Mouse (Mus musculus) telencephalon, adult 2 months (tissue): ENCODE data around the gene Gm20388.

Experiments used
- DNase-seq: peaks from one replicate; pipeline ENCODE4 v3.0.0-alpha.2; 2011; ENCODE audit warnings: low read depth, low spot score

The Gm20388 gene

DNA sequence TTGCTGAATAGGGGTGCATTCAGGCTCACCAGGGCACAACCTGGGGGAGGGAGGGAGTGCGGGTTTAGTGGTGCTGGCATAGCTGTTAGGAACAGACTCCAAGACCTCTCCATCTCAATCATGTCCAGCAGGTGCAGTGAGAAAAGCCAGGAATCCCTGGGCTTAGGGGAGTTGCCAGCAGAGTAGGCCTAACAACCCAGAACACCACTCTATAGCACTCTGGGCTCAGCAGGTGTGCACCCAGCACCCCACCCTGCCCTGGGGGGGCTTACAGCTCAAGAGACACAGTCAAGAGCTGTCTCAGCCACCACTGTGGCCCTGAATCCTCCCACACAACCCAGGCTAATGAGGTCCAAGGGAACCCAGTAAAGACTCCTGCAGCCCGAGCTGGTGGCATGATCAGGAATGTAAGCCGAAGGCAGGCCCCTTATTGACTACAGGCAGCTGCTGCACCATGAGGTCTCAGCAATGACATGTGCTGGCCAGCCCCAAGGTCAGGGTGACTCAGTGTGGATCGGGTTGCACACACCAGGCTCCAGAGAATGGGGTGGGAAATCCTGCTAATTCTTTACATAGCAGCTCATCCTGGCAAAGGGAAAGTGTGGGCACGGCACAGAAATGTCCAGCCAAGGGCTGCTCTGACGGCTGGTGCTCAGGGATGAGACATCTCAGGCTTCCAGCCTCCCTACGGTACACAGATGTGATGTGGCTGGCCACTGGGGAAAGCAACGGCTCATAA, 1991.0 kb downstream of the Gm20388 start:
- DNase-seq, result no peak

- DNase-seq, result no peak
These were observed 1993.3 kb downstream of the Gm20388 start for GRCm38 (mm10) chr8:121903977-121904376.

GRCm38 (mm10) chr8:121904999-121905398, 1994.4 kb downstream of the Gm20388 start:
- no peak for DNase-seq

DNA sequence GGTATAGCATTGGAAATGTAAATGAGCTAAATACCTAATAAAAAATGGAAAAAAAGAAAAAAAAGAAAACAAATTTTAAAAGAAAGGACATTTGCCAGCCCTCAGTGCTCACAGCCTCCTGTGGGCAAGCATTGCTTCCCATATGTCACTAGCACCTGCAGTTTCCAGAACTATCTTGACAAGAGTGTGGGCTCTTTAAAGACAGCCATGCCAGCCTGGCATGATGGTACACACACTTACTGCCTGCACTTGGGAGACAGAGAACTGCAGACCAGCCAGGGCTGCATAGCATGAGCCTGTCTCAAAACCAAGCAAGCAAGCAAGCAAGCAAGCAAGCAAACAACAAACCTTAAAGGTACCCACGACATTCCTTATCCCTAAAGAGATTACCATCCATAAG, 1994.8 kb downstream of the Gm20388 start:
- no peak for DNase-seq

DNA sequence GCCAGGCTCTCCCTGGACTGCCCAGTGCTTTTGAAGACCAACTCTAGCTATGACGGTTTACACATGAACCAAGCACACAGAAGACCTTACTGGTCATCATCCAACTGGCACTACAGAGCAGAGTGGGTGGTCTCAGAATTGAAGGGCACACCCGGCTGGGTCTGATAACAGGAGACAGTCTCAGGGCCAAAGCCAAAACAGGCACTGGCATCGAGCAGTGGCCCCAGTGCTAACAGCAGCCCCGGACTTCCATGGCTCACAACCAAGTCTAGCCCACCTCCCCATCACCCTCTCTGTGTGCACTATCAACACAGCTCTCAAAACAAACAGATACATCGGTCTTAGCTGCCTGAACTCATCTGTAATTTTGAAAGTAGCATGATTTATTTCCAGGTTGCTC, 1995.2 kb downstream of the Gm20388 start:
- DNase-seq, result no peak

DNA sequence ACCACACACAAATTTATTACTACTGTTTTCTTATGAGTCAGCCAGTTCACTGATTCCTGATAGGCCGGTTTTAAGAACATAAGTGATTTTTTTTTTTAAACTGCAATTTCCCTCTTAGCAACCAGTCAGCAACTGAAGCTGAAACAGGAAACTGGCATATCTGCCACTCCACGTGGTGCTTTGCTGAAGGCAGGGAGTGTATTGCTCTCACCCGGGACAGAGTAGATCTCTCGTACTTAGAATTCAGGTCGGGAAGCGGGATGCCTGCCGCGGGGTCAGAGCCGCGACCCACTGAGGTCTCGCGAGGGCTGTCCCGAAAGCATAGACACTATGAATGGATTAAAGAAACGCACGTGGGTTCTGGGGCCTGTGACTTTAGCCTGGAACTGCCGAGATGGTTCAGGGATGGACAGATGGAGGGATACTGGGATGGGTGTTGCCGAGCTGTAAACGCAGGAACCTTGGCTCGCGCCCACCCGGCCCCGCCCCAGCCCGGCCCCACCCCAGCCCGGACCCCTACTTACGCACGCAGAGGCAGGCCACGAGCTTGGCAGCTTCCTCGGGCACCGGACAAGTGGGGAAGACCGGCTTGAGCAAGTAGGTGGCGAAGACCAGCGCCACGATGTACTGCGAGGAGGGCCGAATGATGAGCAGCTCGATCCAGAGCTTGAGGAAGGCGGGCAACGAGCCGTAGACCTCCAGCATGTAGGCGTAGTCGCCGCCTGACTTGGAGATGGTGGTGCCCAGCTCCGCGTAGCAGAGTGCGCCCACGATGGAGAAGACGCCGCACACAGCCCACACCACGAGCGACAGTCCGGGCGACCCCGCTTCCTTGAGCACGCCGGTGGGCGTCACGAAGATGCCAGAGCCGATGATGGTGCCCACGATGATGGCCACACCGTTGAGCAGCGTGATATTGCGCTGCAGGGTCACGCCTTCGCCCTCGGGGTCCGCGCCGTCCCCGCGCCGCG, 1996.2 kb downstream of the Gm20388 start:
- peak; percentile 68 for DNase-seq

GRCm38 (mm10) chr8:121907587-121908248, 1997.1 kb downstream of the Gm20388 start, which contains the start of gene Slc7a5:
TSS of gene Slc7a5 (minus strand) at chr8:121907694.
- DNase-seq, result peak; percentile 76

DNA sequence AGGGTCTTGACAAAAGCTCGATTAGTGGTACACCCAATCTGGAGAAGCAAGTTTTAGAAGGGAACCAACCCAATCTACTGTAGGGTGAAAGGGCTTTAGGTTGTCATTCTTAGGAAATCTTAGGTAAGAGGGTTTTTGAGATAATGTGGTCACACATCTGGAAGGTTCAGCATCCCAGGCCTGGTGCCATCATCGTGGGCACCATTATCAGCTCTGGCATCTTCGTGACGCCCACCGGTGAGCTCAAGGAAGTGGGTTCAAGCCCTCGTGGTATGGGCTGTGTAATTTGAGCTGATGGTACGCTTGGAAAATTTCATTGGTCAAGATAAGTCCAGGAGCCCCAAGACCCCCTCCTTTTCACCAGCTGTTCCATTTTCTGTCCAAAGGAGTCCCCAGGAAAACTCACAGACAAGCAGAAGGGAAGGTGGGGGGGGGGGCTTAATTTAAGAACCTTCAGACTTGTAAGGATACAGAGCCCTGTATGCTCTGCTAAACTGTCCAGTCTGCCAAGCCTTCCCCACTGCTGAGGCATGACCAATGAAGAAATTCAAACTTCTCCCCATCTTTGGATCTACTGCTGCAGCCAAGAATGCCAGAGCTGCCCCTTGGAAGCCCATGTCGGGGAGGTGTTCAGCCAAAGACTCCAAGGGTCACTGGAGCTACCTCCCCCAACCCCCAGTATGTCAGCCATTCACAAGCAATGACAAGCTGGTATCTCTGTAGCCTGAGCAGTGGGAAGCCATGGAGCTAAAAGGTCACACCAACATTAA, 1997.9 kb downstream of the Gm20388 start:
- DNase-seq, result no peak

- DNase-seq, result no peak
These were observed 1998.5 kb downstream of the Gm20388 start for GRCm38 (mm10) chr8:121909148-121909541.

DNA sequence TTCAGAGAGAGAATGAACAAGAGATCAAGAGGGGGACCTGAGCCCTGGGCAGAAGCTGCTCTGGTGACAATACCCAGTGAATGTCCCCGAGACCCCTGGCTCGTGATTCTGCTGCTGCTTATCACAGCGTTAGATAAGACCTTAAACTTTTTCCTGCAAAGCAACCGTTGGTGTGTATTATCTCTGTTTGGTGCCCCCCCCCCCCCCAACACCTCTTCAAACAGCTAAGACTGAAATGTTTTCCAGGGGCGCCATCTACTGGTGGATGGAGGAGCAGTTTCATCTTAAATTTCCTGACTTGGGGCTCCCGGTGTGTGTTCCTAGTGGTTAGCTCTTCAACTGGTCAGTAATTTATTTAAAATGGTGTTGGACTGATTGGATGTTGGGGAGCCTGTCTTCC, 1999.0 kb downstream of the Gm20388 start:
- DNase-seq, result no peak

GRCm38 (mm10) chr8:121911400-121911799, 2000.8 kb downstream of the Gm20388 start:
- no peak for DNase-seq

DNA sequence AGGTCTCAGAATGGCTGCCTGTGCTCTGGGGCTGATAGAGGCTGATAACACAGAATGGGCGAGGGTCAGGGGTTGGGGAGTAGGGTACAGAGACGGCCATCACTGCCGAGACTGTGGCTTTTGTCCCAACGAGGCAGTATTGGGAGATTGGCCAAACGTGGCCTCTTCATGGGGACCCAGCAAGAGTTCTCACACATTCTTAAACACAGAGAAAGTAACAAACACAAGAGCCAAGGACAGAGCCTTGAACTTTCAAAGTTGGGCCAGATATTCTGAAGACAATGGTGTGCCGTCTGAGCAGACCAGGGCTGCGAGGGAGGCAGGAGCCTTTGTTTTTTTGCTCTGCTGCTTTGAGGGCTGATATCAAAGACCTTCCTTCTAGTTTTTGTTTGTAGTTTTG, 2001.3 kb downstream of the Gm20388 start:
- DNase-seq, result no peak

DNA sequence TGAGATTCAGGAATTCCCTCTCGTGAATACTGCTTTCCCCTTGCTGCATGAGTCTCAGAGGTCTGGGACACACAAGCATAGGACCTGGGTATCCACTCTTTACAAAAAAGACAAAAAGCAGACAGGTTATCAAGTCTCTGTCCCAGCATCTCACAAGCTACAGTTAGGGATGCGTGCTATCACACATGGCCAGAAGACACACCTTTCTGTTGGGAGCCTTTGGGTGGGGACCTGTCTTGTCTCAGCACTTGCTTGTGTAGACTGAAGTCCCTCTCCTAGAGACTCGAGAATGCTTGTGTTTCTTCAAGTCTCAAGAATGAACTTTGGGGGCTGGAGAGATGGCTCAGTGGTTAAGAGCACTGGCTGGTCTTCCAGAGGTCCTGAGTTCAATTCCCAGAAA, 2002.2 kb downstream of the Gm20388 start:
- no peak for DNase-seq

DNA sequence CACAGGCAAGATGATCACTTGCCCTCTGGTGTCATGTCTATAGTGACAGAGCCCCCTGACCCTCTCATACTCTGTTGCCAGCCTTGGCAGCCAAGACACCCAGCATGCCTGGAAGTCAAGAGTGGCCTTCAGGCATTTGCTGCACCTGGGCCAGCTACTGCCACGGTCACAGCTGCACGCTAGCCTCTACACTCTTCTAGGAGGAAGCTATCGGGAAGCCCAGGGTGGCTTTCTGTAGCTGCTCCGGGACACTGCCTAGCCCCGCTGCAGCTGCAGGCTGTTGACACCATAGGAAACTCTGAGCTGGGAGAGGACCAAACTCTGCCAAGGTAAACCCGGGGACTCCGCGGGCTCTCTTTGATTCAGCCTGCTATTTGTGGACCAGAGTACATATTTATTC, 2002.7 kb downstream of the Gm20388 start:
- no peak for DNase-seq

DNA sequence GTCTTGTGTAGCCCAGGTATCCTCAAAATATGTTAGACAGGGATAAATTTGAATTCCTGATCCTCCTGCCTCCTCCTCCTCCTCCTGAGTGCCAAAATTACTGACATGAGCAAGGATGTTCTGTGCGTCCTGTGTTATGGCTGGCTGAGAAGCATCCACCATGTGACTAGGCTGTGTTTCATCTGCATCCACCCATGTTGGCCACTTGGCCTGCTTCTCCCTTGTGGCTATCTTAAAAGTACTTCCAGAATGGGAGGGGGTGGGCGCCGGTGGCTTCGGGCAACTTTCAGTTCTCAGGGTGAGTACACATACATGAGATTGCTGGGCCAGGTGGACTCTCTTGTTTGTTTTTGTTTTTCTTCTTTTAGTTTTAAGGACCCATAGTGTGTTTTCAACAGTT, 2008.5 kb downstream of the Gm20388 start:
- no peak for DNase-seq

DNA sequence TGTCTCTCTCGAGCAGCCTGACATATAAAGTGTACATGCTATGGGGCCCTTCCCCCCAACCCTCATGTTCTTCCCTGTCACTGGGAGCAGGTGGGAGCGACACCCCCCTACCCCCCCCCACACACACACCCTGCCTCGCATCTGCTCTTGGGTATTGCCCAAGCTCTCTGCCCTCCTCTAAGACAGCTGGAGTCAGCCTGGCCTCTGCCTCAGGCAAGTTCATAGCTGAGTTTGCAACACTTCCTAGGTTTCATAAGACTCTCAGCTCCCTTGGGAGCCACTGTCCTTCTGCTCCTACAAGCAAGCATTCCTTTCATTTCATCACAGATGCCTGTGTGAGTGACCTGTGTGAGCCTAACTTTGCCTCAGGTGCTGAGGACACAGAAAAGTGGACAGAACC, 2009.1 kb downstream of the Gm20388 start:
- DNase-seq, result no peak

- no peak for DNase-seq
These were observed 2010.9 kb downstream of the Gm20388 start for GRCm38 (mm10) chr8:121921582-121921981.

DNA sequence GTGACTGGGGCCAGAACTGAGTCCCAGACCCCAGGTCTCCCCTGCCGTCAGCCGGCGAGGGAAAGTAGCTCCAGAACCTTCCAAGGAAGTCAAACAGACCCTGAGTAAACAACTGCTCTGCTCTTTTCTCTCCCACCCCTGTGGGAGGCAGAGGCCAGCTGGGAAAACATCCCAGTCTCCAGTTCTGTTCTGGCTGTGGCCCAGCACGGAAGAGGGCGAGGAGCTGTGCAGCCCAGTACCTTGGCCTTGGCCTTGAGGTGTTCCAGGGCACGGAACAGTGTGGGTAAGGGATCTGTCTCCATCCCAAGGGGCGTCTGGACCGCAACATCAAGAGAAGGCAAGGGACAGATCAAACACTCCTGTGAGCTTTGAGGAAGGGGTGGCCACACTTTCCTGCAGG, 2011.5 kb downstream of the Gm20388 start:
- no peak for DNase-seq

DNA sequence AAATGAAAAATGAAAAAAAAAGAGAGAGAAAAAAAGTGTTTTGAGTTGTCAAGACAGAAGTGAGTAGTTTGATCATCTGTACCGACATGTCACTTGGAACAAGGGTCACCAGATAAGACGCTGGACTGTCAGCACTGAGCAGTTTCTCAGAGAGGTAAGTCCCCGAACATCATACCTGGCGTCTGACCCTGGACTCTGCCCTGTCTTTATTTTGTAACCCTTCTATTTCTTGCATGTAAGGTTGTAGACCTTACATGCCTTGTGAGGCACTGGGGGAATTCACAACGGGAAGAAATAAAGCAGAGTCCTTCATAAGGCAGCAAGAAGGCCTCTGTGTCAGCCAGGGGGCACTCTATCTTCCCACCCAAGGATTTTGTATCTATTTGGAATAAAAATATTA, 2014.0 kb downstream of the Gm20388 start:
- no peak for DNase-seq

GRCm38 (mm10) chr8:121925624-121926023, 2015.0 kb downstream of the Gm20388 start:
- DNase-seq, result no peak

DNA sequence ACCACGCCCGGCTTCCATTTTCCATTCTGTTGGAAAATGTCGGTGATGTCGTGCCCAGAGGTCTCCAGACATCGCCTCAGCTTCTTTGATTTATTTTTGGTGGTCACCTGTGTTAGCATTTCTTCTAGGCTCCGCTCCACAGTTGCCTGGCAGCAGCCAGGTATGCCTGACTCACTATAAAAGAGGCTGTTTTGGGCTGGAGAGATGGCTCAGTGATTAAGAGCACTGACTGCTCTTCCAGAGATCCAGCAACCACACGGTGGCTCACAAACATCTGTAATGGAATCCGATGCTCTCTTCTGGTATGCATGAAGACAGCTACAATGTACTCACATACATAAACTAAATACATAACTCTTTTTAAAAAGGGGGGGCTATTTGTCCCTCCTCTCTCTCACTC, 2015.6 kb downstream of the Gm20388 start:
- no peak for DNase-seq
